Mouse (Mus musculus) megakaryocyte, embryonic 14.5 days (primary cell): ENCODE measurements around the gene Igf2bp3.

ENCODE experiments used
- FLI1 ChIP-seq: IDR thresholded peaks from 2 replicates; pipeline ENCODE4 v1.6.1; 2012; ENCODE audit warnings: low read length, inconsistent platforms, mixed read lengths
- GATA1 ChIP-seq: IDR thresholded peaks from 3 replicates; pipeline ENCODE4 v1.6.1; 2012; ENCODE audit warnings: mixed read lengths, low read length, inconsistent platforms, borderline replicate concordance

- TF ChIP-seq GATA1 (no peak), FLI1 (no peak)
Observed at GRCm38 (mm10) chr6:49156826-49157175, 58.0 kb downstream of the Igf2bp3 start.
